Comparison of ENCODE assay signal across 8 mouse cellular contexts in the genomic region with DNA sequence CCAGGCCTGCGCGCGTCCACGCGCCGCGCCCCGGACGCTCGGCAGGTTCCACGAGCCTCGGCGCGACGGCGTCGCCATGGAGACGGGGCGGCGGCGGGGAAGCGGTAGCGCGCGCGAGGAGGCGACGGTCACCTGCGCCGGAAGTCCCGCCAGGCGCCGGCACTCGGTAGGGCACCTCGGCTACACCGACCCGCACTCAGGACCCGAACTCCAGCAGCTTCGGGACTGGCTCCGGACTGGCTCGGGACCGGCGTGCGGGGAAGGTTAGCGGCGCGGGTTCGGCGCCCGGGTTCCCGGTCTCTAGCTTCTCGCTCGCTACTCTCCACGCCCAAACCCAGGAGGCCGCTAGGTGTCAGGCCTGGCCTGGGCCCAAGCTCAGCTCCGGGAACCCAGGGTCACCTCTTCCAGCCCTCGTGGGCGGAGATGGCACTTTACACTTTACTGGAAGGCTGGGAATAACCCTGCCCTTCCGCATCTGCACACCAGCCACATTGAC. TPM values are rescaled to one million over a fixed set of nuclear protein-coding genes. Genes with fewer than 3 reads are reported as not detected.
DNase-seq lines count a peak whose midpoint lies in the region; ATAC-seq and TF ChIP-seq lines count a peak whose summit lies in the region.

No protein-coding gene starts in this region.

- H3K4me2 ChIP-seq in forebrain, embryonic 15.5 days (replicated peaks), result peak overlapping the region; percentile 70
- peak overlapping the region; percentile 96 for H3K4me2 ChIP-seq in lung, embryonic 16.5 days (ENCODE audit: low read depth, low read length)

- WGBS in forebrain, embryonic 15.5 days, result under 1% methylated on average over 53 of the region's 59 CpGs
- under 1% methylated on average over 59 of the region's 59 CpGs for WGBS in hindbrain, embryonic 10.5 days
- WGBS in lung, embryonic 16.5 days, result under 1% methylated on average over 59 of the region's 59 CpGs

- H3K9ac ChIP-seq in ES-Bruce4 (ENCODE audit: low read depth, poor library complexity, severe bottlenecking), result peak overlapping the region; percentile 85
- H3K9ac ChIP-seq in forebrain, embryonic 15.5 days (replicated peaks), result peak overlapping the region; percentile 51
- H3K9ac ChIP-seq in lung, embryonic 16.5 days (ENCODE audit: low read length), result peak overlapping the region; percentile 75

- TF ChIP-seq POLR2A in ES-Bruce4 (IDR thresholded peaks at IDR 0.05; ENCODE audit: insufficient read depth, low read length), result no peak

- TF ChIP-seq EP300 in ES-Bruce4 (IDR thresholded peaks at IDR 0.05; ENCODE audit: insufficient read depth, low read depth, low read length), result no peak

- H3K27me3 ChIP-seq in ES-Bruce4 (ENCODE audit: control insufficient read depth, insufficient read depth, low read length, poor library complexity, severe bottlenecking), result no peaks in the 10 kb centered on the region
- no peaks in the 10 kb centered on the region for H3K27me3 ChIP-seq in forebrain, embryonic 15.5 days
- H3K27me3 ChIP-seq in hindbrain, embryonic 10.5 days (ENCODE audit: insufficient read depth, poor library complexity, severe bottlenecking), result peaks cover 45% of the 10 kb centered on the region
- H3K27me3 ChIP-seq in lung, embryonic 16.5 days (ENCODE audit: control insufficient read depth, insufficient read depth, low read depth, low read length), result peaks cover 6% of the 10 kb centered on the region; the same call in 1 of the 2 replicates

- no peaks in the 10 kb centered on the region for H3K36me3 ChIP-seq in ES-Bruce4 (ENCODE audit: control insufficient read depth, insufficient read depth, low read length, poor library complexity, severe bottlenecking)
- no peaks in the 10 kb centered on the region for H3K36me3 ChIP-seq in forebrain, embryonic 15.5 days
- H3K36me3 ChIP-seq in hindbrain, embryonic 10.5 days, result no peaks in the 10 kb centered on the region
- no peaks in the 10 kb centered on the region for H3K36me3 ChIP-seq in lung, embryonic 16.5 days (ENCODE audit: control insufficient read depth, insufficient read depth, low read length)

- no peaks in the 10 kb centered on the region for H3K4me1 ChIP-seq in ES-Bruce4 (ENCODE audit: control insufficient read depth, insufficient read depth, low read length)
- H3K4me1 ChIP-seq in forebrain, embryonic 15.5 days, result peaks cover 13% of the 10 kb centered on the region
- peaks cover 60% of the 10 kb centered on the region for H3K4me1 ChIP-seq in hindbrain, embryonic 10.5 days (replicated peaks)
- H3K4me1 ChIP-seq in lung, embryonic 16.5 days (replicated peaks; ENCODE audit: control insufficient read depth, insufficient read depth, low read length), result peaks cover 32% of the 10 kb centered on the region

- peak; percentile 54 for TF ChIP-seq CTCF in ES-Bruce4 (IDR thresholded peaks at IDR 0.05; ENCODE audit: low read depth, low read length)

- peak; percentile 77 for ATAC-seq in forebrain, embryonic 15.5 days (replicated peaks)
- ATAC-seq in lung, embryonic 16.5 days (ENCODE audit: low read depth), result peak; percentile 73

- H3K4me3 ChIP-seq in ES-Bruce4 (ENCODE audit: low read depth, low read length), result peak overlapping the region; percentile 86
- peak overlapping the region; percentile 55 for H3K4me3 ChIP-seq in forebrain, embryonic 15.5 days
- H3K4me3 ChIP-seq in hindbrain, embryonic 10.5 days, result peak overlapping the region; percentile 67
- peak overlapping the region; percentile 69 for H3K4me3 ChIP-seq in lung, embryonic 16.5 days (ENCODE audit: low read length)

- DNase-seq in cerebellum, adult 11 months, result peak; percentile 42
- DNase-seq in hindbrain, embryonic 10.5 days (ENCODE audit: low spot score), result peak; percentile 73
- peak; percentile 43 to 52 for DNase-seq in layer of hippocampus, postnatal 14 days (ENCODE audit: low spot score in 2 of 2)
- peak; percentile 74 for DNase-seq in ovary, postnatal 36 days (ENCODE audit: low spot score)
- peak; percentile 59 for DNase-seq in thymus, postnatal 25 days

- no peaks in the 10 kb centered on the region for H3K9me3 ChIP-seq in ES-Bruce4 (replicated peaks; ENCODE audit: control insufficient read depth, insufficient read depth, low read length, poor library complexity, severe bottlenecking)
- H3K9me3 ChIP-seq in forebrain, embryonic 15.5 days, result no peaks in the 10 kb centered on the region
- no peaks in the 10 kb centered on the region for H3K9me3 ChIP-seq in hindbrain, embryonic 10.5 days
- H3K9me3 ChIP-seq in lung, embryonic 16.5 days (ENCODE audit: control insufficient read depth, low read length), result no peaks in the 10 kb centered on the region

- H3K27ac ChIP-seq in ES-Bruce4 (ENCODE audit: insufficient read depth, low read length), result peak overlapping the region; percentile 22; the same call in 1 of the 2 replicates
- H3K27ac ChIP-seq in forebrain, embryonic 15.5 days (replicated peaks), result no peak overlapping the region
- peak overlapping the region; percentile 85 for H3K27ac ChIP-seq in hindbrain, embryonic 10.5 days
- H3K27ac ChIP-seq in lung, embryonic 16.5 days (ENCODE audit: low read length), result peak overlapping the region; percentile 94

RNA-seq across cellular contexts. Expression of a gene that starts 9.0 kb away (rescaled TPM):
- 21.4 TPM in 2 replicates for polyA plus RNA-seq in ES-Bruce4 (2011; ENCODE audit: insufficient read depth, insufficient read length, low read depth, missing spikeins)
- polyA plus RNA-seq in forebrain, embryonic 15.5 days (2015; fragmentation: Nextera tagmentation; extraction: Ambion mirVana), result 32.3 and 32.5 TPM in 2 replicates
- polyA plus RNA-seq in hindbrain, embryonic 10.5 days (2016; fragmentation: Nextera tagmentation; extraction: Ambion mirVana), result 20.0 and 23.6 TPM in 2 replicates
- 10 to 100 TPM; 31.9 to 34.0 TPM for total RNA-seq in layer of hippocampus, postnatal 14 days (2021)
- 41.9 and 44.6 TPM in 2 replicates for polyA plus RNA-seq in lung, embryonic 16.5 days (2015; fragmentation: Nextera tagmentation; extraction: Ambion mirVana)

RNA-seq across cellular contexts. Expression of a gene that starts 23.6 kb away (rescaled TPM):
- 0.18 TPM in 1 of 2 replicates, not detected in the other for polyA plus RNA-seq in ES-Bruce4 (2011; ENCODE audit: insufficient read depth, insufficient read length, low read depth, missing spikeins)
- polyA plus RNA-seq in forebrain, embryonic 15.5 days (2015; fragmentation: Nextera tagmentation; extraction: Ambion mirVana), result 2.3 and 2.5 TPM in 2 replicates
- 1.3 TPM in 2 replicates for polyA plus RNA-seq in hindbrain, embryonic 10.5 days (2016; fragmentation: Nextera tagmentation; extraction: Ambion mirVana)
- 10 to 100 TPM in 1 of 2 experiments, 1 to 10 TPM in 1; 8.4 to 16.4 TPM for total RNA-seq in layer of hippocampus, postnatal 14 days (2021)
- 16.2 and 17.9 TPM in 2 replicates for polyA plus RNA-seq in lung, embryonic 16.5 days (2015; fragmentation: Nextera tagmentation; extraction: Ambion mirVana)

RNA-seq across cellular contexts. Expression of a gene that starts 50.3 kb away (rescaled TPM):
- polyA plus RNA-seq in ES-Bruce4 (2011; ENCODE audit: insufficient read depth, insufficient read length, low read depth, missing spikeins), result not detected in 2 replicates
- 0.08 TPM in 1 of 2 replicates, not detected in the other for polyA plus RNA-seq in forebrain, embryonic 15.5 days (2015; fragmentation: Nextera tagmentation; extraction: Ambion mirVana)
- not detected in 2 replicates for polyA plus RNA-seq in hindbrain, embryonic 10.5 days (2016; fragmentation: Nextera tagmentation; extraction: Ambion mirVana)
- total RNA-seq in layer of hippocampus, postnatal 14 days (2021), result not detected
- polyA plus RNA-seq in lung, embryonic 16.5 days (2015; fragmentation: Nextera tagmentation; extraction: Ambion mirVana), result 0.34 and 0.45 TPM in 2 replicates
